Mouse (Mus musculus) CD4-positive, CD25-positive, alpha-beta regulatory T cell, adult 2 months (primary cell): ENCODE measurements around the gene Gm20937.
"Not testable (repeated sequence)": the region's sequence is repeated elsewhere in the genome, so short reads cannot be mapped to it uniquely, and the experiment has no call there.

Source experiments
- DNase-seq: peaks from one replicate; pipeline ENCODE4 v3.0.0-alpha.2; 2012; ENCODE audit warnings: low read depth, low spot score

The Gm20937 gene

GRCm38 (mm10) chrY:68294798-68295197 is at the start of gene Gm20937:
TSS of gene Gm20937 (minus strand) at chrY:68294898.
- DNase-seq, result not testable (repeated sequence)
